Mouse (Mus musculus) stomach, embryonic 15.5 days (tissue): Measurements from ENCODE around the gene Hoxa10. TPM values are rescaled to one million over a fixed set of nuclear protein-coding genes. Genes with fewer than 3 reads are reported as not detected.

Experiments
- ATAC-seq: fragments of 200-750 bp; cut with Nextera tagmentation; 2 replicates; pipeline ENCODE4 v1.8.0; 2017; ENCODE audit warnings: low read depth, moderate number of reproducible peaks, moderate TSS enrichment; ENCODE audit not compliant: insufficient read depth, low FRiP score
- H3K27ac ChIP-seq: fragments of 300-500 bp; sonication (generic); 2 replicates; pipeline ENCODE4 v1.5.1; 2015; ENCODE audit warnings: mild to moderate bottlenecking, inconsistent platforms
- H3K27me3 ChIP-seq: fragments of 300-500 bp; sonication (generic); replicated peaks from 2 replicates; pipeline ENCODE4 v1.6.1; 2015; ENCODE audit warnings: inconsistent platforms
- H3K36me3 ChIP-seq: fragments of 300-500 bp; sonication (generic); 2 replicates; pipeline ENCODE4 v1.6.1; 2015; ENCODE audit warnings: inconsistent platforms
- H3K4me1 ChIP-seq: fragments of 300-500 bp; sonication (generic); 2 replicates; pipeline ENCODE4 v1.6.1; 2015; ENCODE audit warnings: inconsistent platforms
- H3K4me2 ChIP-seq: fragments of 300-500 bp; sonication (generic); 2 replicates; pipeline ENCODE4 v1.6.1; 2015; ENCODE audit warnings: mild to moderate bottlenecking, inconsistent platforms
- H3K4me3 ChIP-seq: fragments of 300-500 bp; sonication (generic); replicated peaks from 2 replicates; pipeline ENCODE4 v1.5.1; 2015; ENCODE audit warnings: inconsistent platforms
- H3K9ac ChIP-seq: fragments of 300-500 bp; sonication (generic); 2 replicates; pipeline ENCODE4 v1.6.1; 2015; ENCODE audit warnings: inconsistent platforms
- H3K9me3 ChIP-seq: fragments of 300-500 bp; sonication (generic); 2 replicates; pipeline ENCODE4 v1.6.1; 2016; ENCODE audit warnings: inconsistent platforms
- WGBS: fragments of 180-500 bp; shearing (Covaris S2); methylation state at CpG from one replicate; pipeline ENCODE4 v1.1.7; 2015; 5-methylcytosine and 5-hydroxymethylcytosine counted together
- polyA plus RNA-seq: library from polyadenylated mRNA; unstranded; fragments of >200 nt; fragmentation: Nextera tagmentation; extraction: Ambion mirVana; gene quantifications from 2 replicates; pipeline ENCODE4 v1.2.1, GENCODE M21; 2015

The Hoxa10 gene
- polyA plus RNA-seq, 1 experiment from 2014 or later: 2.7 TPM

DNA sequence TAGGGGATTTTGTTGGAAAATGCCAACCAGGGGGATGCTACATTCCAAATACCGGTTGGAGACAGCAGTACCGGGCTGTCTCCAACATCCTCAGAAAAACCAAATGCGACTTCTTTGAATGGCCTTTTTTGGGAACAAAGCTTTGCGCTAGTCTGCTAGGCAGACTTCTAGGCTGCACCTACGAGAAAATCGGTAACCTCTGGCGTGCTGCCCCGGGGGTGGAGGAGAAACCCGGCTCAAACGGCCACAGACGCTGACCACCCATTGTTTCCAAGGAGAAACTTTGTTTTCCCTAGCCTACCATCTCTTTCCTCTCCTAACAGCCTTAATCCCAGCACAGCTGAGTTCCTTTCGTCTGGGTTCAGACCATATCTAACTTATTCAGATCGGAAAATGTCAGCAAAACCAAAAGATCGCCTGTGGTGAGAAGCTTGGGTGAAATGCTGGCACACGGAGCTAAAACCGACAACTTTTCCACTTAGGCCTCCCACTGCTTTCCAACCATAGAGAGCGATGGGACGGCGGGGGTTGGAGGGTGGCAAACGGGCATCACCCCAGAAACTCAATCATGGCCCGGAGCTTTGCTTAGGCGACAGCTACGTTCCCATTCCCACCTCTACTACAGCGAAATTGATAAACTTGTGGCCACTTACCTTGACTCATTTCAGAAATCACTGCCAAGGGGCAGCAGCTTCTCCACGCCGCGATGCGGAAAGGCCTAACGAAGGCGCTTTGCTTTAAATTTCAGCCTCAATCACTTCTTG lies 847 bp downstream of the Hoxa10 start:
- H3K27me3 ChIP-seq: peaks cover 97% of the 10 kb centered on the region
- peak overlapping the region; percentile 33 for H3K4me2 ChIP-seq
- no peak overlapping the region for H3K9ac ChIP-seq
- 2% methylated on average over 30 of the region's 30 CpGs for WGBS
- no peaks in the 10 kb centered on the region for H3K36me3 ChIP-seq
- ATAC-seq: no peak
- no peaks in the 10 kb centered on the region for H3K4me1 ChIP-seq
- H3K4me3 ChIP-seq: no peak overlapping the region
- H3K9me3 ChIP-seq: no peaks in the 10 kb centered on the region
- no peak overlapping the region for H3K27ac ChIP-seq

DNA sequence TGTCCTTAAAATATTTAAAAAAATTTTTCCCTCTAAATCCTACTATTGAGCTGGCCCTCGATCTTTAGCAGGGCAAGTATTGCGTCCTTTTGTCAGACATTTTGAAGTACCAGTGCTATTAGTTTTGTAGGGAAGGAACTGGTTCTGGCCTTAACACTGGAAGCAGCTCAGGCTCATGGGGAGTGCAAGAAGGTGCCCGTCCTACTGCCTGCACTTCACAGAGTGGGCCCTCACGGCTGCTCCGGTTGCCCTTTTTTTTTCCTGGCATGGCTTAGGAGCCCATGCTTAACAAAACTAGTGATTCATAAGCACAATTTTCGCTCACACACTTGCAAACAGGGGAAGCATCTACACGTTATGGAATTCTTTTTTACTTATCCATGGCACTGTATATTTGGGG lies 1.7 kb downstream of the Hoxa10 start:
- no peaks in the 10 kb centered on the region for H3K4me1 ChIP-seq
- no peak overlapping the region for H3K9ac ChIP-seq
- no peak overlapping the region for H3K27ac ChIP-seq
- peaks cover 97% of the 10 kb centered on the region for H3K27me3 ChIP-seq
- H3K36me3 ChIP-seq: no peaks in the 10 kb centered on the region
- no peak overlapping the region for H3K4me3 ChIP-seq
- ATAC-seq: no peak
- no peak overlapping the region for H3K4me2 ChIP-seq
- no peaks in the 10 kb centered on the region for H3K9me3 ChIP-seq
- WGBS: 3% methylated on average over 7 of the region's 7 CpGs

DNA sequence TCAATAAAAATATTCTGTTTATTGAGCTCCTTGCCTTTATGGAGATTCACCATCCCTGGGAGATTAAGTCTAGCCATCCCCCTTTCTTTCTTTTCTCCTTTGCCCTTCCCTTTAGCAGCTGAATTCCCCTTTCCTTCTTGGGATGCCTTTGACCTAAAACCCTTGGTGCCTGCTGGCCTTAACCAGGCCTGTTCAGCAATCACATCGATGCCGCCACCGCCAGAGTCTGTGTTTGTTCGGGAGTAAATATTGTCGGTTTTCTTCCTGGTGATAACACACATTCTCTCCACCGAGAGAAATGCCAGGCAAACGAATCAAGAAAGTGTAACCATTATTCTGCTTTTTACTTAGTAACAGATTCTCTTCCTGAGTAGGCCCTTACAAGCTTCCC lies 2.5 kb downstream of the Hoxa10 start:
- 3% methylated on average over 7 of the region's 7 CpGs for WGBS
- no peak for ATAC-seq
- peaks cover 97% of the 10 kb centered on the region for H3K27me3 ChIP-seq
- H3K27ac ChIP-seq: no peak overlapping the region
- H3K36me3 ChIP-seq: no peaks in the 10 kb centered on the region
- no peak overlapping the region for H3K4me3 ChIP-seq
- no peak overlapping the region for H3K9ac ChIP-seq
- no peaks in the 10 kb centered on the region for H3K4me1 ChIP-seq
- no peak overlapping the region for H3K4me2 ChIP-seq
- H3K9me3 ChIP-seq: no peaks in the 10 kb centered on the region

DNA sequence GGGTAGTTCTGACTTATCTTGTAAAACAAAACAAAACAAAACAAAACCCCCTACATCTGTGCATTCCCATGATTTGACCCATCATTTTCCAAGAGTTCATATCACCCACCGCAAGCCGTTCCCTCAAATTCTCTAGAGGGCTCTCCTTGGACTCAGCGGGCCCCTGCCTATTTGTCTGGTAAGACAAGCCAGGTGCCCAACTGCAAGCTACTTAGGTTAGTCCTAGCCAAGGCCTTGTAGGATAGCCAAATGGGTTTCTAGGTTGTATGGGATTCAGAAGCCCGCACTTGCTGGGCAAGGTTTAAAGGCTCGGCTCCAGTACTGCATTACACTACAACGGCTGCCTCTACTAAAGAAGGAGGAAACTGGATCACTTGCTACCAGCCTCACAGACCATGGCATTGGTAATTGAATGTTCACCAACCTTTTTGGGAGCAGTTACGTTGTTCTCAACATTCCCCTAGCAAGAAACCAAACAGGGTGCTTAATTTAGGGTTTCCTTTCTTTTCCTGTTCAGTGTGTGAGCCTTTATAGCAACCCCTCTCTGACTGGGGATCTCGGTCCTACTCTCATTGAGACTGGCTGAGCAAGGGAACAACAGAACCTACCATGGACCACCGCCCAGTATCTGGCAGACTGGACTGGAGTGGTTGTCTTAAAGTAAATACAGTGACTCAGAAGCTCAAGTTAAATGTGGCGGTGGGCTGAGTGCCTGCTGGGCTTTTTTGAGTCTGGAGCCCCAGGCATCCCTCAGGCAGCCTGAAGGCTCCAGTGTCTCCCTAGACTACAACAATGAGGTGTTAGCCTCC lies 3.1 kb downstream of the Hoxa10 start:
- Histone ChIP-seq H3K4me2 (no peak overlapping the region), H3K9me3 (no peaks in the 10 kb centered on the region), H3K4me1 (no peaks in the 10 kb centered on the region), H3K27ac (no peak overlapping the region), H3K4me3 (no peak overlapping the region), H3K36me3 (no peaks in the 10 kb centered on the region), H3K27me3 (peaks cover 97% of the 10 kb centered on the region), H3K9ac (no peak overlapping the region)
- no peak for ATAC-seq
- WGBS: 13% methylated on average over 10 of the region's 10 CpGs

DNA sequence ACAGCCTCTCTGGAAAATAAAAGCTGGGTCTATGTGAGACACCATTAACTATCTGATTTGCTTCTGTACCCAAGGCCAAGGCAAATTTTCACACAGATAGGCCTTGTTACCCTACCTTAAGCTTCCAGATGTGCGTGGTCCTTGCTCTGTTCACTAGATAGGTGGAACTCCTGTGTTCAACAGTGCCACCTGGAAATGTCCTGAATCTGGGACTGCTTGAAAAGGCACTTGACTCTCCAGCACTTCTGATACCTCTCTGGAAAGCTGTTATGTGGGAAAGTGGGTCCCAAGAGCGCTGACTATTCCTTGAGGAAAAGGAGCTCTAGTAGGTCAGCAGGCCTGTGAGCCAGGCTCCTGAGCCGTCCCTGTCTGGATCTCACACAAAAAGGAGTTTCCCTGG lies 3.8 kb downstream of the Hoxa10 start:
- no peak overlapping the region for H3K4me3 ChIP-seq
- no peak for ATAC-seq
- peaks cover 96% of the 10 kb centered on the region for H3K27me3 ChIP-seq
- H3K27ac ChIP-seq: no peak overlapping the region
- 11% methylated on average over 3 of the region's 3 CpGs for WGBS
- no peak overlapping the region for H3K4me2 ChIP-seq
- no peak overlapping the region for H3K9ac ChIP-seq
- H3K36me3 ChIP-seq: no peaks in the 10 kb centered on the region
- no peaks in the 10 kb centered on the region for H3K4me1 ChIP-seq
- no peaks in the 10 kb centered on the region for H3K9me3 ChIP-seq

DNA sequence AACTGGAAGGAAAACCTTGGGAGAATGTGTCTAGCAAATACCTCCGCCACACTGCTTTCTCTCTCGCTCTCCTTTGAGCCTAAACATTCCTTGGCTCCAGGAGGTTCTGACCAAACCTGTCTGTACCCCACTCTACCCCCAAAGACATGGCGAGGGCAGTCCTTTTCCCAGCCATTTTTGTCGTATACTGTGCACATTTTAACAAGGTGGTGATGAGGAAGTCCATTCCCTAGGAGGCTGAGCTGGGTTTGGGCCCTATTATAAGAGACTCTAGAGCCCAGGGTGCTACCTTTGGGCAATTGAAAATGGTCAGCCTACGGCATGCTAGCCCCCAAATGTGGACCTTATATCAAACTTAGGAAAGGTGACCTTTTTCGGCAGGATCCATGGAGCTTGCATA lies 4.8 kb downstream of the Hoxa10 start:
- Histone ChIP-seq H3K4me1 (no peaks in the 10 kb centered on the region), H3K27me3 (peaks cover 93% of the 10 kb centered on the region), H3K36me3 (no peaks in the 10 kb centered on the region), H3K9ac (no peak overlapping the region), H3K27ac (no peak overlapping the region), H3K4me3 (no peak overlapping the region), H3K4me2 (no peak overlapping the region), H3K9me3 (no peaks in the 10 kb centered on the region)
- no peak for ATAC-seq
- 21% methylated on average over 6 of the region's 6 CpGs for WGBS

DNA sequence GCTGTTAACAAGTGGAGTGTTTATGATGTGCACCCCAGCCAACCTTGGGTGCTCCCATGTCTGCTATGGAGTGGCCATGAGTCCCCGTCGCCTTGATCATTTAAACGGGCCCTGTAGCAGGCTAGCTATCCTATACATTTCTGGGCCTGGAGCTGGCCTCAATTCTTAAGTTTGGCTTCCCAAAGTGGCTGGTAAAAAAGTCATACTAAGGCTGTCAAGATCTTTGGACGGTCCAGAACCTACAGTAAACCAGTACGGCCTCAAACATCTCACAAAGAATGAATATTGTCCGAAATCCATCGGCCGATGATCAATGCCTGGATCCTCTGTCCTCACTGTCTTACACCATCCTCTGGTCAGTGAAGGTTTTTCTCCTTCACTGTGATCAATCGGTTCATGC lies 5.4 kb downstream of the Hoxa10 start:
- Histone ChIP-seq H3K9ac (no peak overlapping the region), H3K27ac (no peak overlapping the region), H3K9me3 (no peaks in the 10 kb centered on the region), H3K4me2 (no peak overlapping the region), H3K4me3 (no peak overlapping the region), H3K36me3 (no peaks in the 10 kb centered on the region), H3K4me1 (no peaks in the 10 kb centered on the region), H3K27me3 (peaks cover 93% of the 10 kb centered on the region)
- no peak for ATAC-seq
- WGBS: 30% methylated on average over 9 of the region's 9 CpGs

DNA sequence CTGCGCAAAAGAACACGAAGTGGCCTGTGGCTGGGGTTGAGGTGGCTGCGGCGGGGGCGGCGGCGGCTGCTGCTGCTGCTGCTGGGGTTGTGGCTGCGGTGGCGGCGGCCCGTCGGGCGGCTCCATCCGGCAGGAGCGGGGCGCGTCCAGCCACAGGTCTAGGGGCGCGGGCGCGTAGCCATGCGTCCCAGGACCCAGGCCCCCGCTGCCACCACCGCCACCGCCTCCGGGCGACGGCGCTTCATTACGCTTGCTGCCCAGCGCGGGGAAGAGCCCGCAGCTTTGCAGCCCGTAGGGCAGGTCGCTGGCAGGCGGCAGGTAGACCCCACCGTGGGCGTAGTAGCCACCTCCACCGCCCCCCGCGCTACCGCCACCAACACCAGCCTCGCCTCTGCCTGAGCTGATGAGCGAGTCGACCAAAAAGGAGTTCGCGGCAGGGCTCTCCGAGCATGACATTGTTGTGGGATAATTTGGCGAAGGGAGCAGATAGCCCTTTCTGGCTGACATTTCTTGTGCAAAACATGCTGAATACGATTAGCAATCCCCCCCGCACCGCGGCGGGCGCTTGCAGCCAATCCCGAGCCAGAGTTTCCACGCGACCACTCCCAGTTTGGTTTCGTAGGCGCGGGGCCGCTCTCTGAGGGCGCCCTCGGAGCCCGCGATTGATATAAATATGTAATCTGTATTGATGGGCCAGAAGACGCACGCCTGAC lies 6.1 kb downstream of the Hoxa10 start:
- Histone ChIP-seq H3K4me3 (0 out of 2 replicates have a peak overlapping the region, but pooled peaks have one; percentile 10), H3K36me3 (no peaks in the 10 kb centered on the region), H3K4me1 (0 out of 2 replicates have a peak, but pooled peaks cover 2% of the 10 kb centered on the region), H3K9ac (no peak overlapping the region), H3K9me3 (no peaks in the 10 kb centered on the region), H3K4me2 (no peak overlapping the region), H3K27ac (no peak overlapping the region), H3K27me3 (peaks cover 93% of the 10 kb centered on the region)
- 2% methylated on average over 65 of the region's 68 CpGs for WGBS
- ATAC-seq: no peak

DNA sequence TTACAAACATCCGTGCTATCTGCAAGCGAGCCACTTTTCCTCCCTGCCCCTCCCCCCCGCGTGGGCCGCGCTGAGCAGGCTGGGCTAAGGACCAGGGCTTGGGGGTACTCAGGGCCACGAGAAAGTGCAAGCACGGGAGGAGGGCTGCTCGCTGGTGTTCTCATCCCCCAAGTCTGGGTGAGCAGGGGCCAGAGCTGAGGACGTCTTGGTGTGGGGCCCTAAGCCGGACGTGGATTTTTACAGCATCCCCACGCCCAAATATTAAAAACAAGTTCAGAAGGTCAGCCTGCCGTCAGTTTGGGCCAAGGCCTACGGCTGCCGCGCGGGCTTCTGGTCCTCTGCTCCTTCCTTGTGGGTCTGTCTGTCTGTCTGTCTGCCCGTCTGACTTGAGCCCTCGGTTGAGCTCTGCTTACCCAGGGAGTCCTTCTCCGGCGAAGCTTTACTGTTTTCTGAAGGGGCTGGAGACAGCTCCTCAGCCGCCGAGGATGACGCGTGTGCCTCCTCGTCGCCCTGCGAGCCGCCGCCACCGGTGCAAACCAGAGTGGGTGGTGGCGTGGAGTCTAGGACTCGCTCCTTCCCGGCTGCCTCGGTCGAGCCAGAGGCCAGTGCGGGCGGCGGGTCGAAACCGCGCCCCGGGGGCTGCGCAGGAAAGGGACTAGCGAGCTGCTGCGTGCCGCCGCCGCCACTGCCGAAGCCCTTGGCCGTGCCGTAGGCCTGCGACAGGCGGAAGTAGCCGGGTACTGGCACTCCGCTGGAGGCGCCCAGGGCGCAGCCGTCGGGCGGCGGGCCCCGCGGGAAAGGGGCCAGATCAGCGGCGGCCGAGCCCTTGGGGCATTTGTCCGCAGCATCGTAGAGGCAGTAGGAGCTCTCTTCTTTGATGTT lies 6.9 kb downstream of the Hoxa10 start:
- Histone ChIP-seq H3K4me1 (0 out of 2 replicates have a peak, but pooled peaks cover 6% of the 10 kb centered on the region), H3K27me3 (peaks cover 95% of the 10 kb centered on the region), H3K9me3 (no peaks in the 10 kb centered on the region), H3K4me2 (no peak overlapping the region), H3K27ac (no peak overlapping the region), H3K4me3 (0 out of 2 replicates have a peak overlapping the region, but pooled peaks have one; percentile 10), H3K9ac (no peak overlapping the region), H3K36me3 (no peaks in the 10 kb centered on the region)
- WGBS: 1% methylated on average over 70 of the region's 70 CpGs
- ATAC-seq: no peak

DNA sequence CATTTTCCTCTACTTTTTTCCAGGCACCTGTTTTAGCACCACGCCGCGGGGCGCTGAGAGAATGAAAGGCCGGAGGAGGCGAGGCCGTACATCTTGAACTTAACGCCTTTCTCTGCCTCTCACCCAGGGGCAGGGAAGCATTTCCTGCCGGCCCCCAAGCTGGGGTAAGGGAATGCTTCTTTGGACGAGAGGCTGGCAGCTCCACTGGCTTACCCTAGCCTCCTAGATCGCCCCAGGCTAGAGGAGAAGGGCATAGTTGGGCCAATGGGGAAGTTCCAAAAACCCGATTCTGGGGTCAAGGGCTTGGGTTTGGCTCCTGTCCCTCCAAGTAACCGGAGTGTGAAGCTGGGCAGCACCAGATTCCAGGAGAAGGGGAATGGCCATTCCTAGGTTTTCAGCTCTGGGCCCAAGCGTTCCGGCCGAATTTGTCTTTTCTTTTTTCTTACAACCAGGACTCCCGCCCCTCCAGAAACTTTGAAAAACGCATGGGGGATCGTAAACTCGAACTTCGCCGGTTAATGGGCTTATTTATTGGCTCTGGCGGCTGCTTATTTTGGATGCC lies 7.6 kb downstream of the Hoxa10 start:
- no peak for ATAC-seq
- H3K4me1 ChIP-seq: 0 out of 2 replicates have a peak, but pooled peaks cover 6% of the 10 kb centered on the region
- no peak overlapping the region for H3K4me2 ChIP-seq
- no peak overlapping the region for H3K27ac ChIP-seq
- peaks cover 94% of the 10 kb centered on the region for H3K27me3 ChIP-seq
- 3% methylated on average over 23 of the region's 23 CpGs for WGBS
- H3K4me3 ChIP-seq: no peak overlapping the region
- no peaks in the 10 kb centered on the region for H3K36me3 ChIP-seq
- no peaks in the 10 kb centered on the region for H3K9me3 ChIP-seq
- no peak overlapping the region for H3K9ac ChIP-seq

DNA sequence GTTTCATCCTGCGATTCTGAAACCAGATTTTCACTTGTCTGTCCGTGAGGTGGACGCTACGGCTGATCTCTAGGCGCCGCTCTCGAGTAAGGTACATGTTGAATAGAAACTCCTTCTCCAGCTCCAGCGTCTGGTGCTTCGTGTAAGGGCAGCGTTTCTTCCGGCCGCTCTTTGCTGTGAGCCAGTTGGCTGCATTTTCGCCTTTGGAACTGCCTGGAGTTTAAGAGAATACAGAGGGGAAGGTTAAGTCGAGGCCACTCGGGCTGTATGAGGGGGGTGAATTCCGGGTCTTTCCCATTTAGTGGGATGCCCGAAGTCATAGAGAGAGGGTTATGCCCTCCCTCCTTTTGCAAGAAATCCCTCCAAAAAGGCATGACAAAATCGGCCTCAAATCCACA lies 8.1 kb downstream of the Hoxa10 start:
- under 1% methylated on average over 18 of the region's 18 CpGs for WGBS
- H3K27me3 ChIP-seq: peaks cover 93% of the 10 kb centered on the region
- no peaks in the 10 kb centered on the region for H3K9me3 ChIP-seq
- no peak overlapping the region for H3K4me2 ChIP-seq
- H3K27ac ChIP-seq: no peak overlapping the region
- no peak overlapping the region for H3K9ac ChIP-seq
- H3K4me1 ChIP-seq: 0 out of 2 replicates have a peak, but pooled peaks cover 6% of the 10 kb centered on the region
- no peaks in the 10 kb centered on the region for H3K36me3 ChIP-seq
- ATAC-seq: no peak
- no peak overlapping the region for H3K4me3 ChIP-seq
